Mouse (Mus musculus) ES-Bruce4 (cell line): Measurements from ENCODE around the gene Tmem181a. TPM values are rescaled to one million over a fixed set of nuclear protein-coding genes. Genes with fewer than 3 reads are reported as not detected.
"Not testable (repeated sequence)": the region's sequence is repeated elsewhere in the genome, so short reads cannot be mapped to it uniquely, and the experiment has no call there.

ENCODE experiments used
- H3K27ac ChIP-seq: 2 replicates; pipeline ENCODE4 v1.5.1; 2012; ENCODE audit warnings: low read length, inconsistent platforms; ENCODE audit not compliant: insufficient read depth
- H3K27me3 ChIP-seq: 2 replicates; pipeline ENCODE4 v1.6.1; 2012; ENCODE audit warnings: mild to moderate bottlenecking, low read length, inconsistent platforms; ENCODE audit not compliant: control insufficient read depth, poor library complexity, insufficient read depth, severe bottlenecking
- H3K36me3 ChIP-seq: 2 replicates; pipeline ENCODE4 v1.6.1; 2012; ENCODE audit warnings: inconsistent platforms, mild to moderate bottlenecking, low read length, moderate library complexity; ENCODE audit not compliant: control insufficient read depth, poor library complexity, insufficient read depth, severe bottlenecking
- H3K4me1 ChIP-seq: one replicate; pipeline ENCODE4 v1.8.1; 2011; ENCODE audit warnings: low read length; ENCODE audit not compliant: control insufficient read depth, insufficient read depth
- H3K4me3 ChIP-seq: 2 replicates; pipeline ENCODE4 v1.5.1; 2011; ENCODE audit warnings: low read depth, mild to moderate bottlenecking, low read length
- H3K9ac ChIP-seq: 2 replicates; pipeline ENCODE4 v1.6.1; 2012; ENCODE audit warnings: low read depth, mild to moderate bottlenecking, inconsistent platforms; ENCODE audit not compliant: poor library complexity, severe bottlenecking
- H3K9me3 ChIP-seq: replicated peaks from 2 replicates; pipeline ENCODE4 v1.6.1; 2012; ENCODE audit warnings: mild to moderate bottlenecking, low read length, inconsistent platforms; ENCODE audit not compliant: control insufficient read depth, poor library complexity, insufficient read depth, severe bottlenecking
- polyA plus RNA-seq: library from polyadenylated mRNA; stranded (reverse); fragments of >200 nt; gene quantifications from 2 replicates; pipeline ENCODE4 v1.2.4, GENCODE M21; 2011; ENCODE audit warnings: low read depth; ENCODE audit not compliant: missing spikeins, insufficient read depth, insufficient read length

The Tmem181a gene
- polyA plus RNA-seq, 1 experiment, result 23.9 TPM

DNA sequence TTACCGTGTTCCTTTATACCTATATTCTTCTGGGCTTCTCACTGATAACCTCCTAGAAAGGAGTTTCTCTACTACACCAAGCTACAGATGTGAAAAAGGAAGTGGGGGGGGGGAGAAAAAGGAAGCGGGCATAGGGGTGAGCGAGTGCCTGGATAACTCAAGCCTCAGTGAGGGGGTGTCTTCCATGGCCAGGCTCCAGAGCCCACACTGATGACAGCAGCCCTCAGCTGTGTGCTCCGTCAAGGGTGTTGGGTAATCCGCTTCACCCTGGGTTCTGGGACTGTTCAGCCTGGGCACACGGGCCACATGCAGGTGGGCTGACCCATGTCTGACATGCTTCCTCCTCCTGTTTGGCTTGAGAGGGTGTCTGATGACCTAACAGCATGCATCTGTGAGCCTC, 15.3 kb downstream of the Tmem181a start:
- not testable (repeated sequence) for H3K4me3 ChIP-seq, H3K27ac ChIP-seq, H3K9me3 ChIP-seq, H3K36me3 ChIP-seq, H3K27me3 ChIP-seq, H3K9ac ChIP-seq, H3K4me1 ChIP-seq

DNA sequence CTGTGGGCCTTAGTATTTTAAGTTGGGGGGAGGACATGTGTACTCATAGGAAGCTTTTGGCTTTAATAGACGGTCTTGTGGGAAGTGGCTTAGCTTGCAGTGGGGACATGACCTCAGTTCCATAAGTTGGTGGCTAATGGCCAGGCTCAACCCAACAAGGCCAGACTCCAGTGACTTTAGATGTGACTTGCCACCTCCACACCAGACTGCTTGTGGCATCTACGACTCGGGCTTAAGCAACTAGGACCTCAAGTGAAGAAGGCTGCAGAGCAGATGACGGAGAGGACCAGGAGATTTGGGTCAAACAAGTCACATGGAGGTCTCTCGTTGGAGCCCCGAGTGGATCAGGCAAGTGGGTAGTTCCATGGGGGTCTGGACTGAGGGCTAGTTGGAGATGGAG, 18.0 kb downstream of the Tmem181a start:
- H3K9me3 ChIP-seq, H3K9ac ChIP-seq, H3K27me3 ChIP-seq, H3K4me1 ChIP-seq, H3K36me3 ChIP-seq, H3K27ac ChIP-seq, H3K4me3 ChIP-seq: not testable (repeated sequence)

DNA sequence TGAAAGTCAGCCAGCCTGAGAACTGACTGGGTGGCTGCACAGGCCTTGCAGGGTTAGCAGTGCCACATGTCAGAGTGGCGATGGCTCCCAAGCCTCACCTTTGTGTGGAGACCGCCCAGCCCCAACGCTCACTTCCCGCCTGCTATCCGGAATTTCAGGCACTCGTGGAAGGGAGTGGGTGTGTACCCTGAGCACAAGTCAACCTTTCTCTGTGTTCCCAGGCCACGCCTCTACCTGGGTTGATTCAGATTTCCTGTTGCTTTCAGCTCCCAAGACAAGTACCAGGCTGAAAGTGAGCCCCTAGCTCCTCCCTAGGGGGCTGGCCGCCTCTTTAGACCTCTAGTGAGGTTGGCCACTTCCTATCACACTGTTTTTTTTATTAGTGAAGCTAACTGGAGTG, 22.5 kb downstream of the Tmem181a start:
- H3K4me1 ChIP-seq, H3K9me3 ChIP-seq, H3K27me3 ChIP-seq, H3K4me3 ChIP-seq, H3K9ac ChIP-seq, H3K36me3 ChIP-seq, H3K27ac ChIP-seq: not testable (repeated sequence)

DNA sequence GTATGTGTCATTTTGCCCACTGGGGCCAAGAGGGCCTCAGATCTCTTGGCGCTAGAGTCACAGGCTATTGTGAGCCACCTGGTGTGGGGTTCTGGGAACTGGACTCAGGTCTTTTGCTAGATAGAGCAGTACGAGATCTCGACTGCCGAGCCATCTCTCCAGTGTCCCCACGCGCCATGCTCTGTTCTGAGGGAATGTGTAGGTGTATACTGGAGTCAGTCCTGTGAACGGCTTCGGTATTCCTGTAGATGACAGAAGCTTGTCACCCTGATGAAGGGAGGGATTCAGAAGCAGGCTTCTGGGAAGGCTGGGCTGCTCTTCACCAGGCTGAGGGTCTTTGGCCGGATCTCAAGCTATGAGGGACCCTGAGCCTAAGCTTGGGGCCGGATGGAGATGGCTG, 23.1 kb downstream of the Tmem181a start:
- not testable (repeated sequence) for H3K4me3 ChIP-seq, H3K4me1 ChIP-seq, H3K9ac ChIP-seq, H3K36me3 ChIP-seq, H3K27ac ChIP-seq, H3K27me3 ChIP-seq, H3K9me3 ChIP-seq

DNA sequence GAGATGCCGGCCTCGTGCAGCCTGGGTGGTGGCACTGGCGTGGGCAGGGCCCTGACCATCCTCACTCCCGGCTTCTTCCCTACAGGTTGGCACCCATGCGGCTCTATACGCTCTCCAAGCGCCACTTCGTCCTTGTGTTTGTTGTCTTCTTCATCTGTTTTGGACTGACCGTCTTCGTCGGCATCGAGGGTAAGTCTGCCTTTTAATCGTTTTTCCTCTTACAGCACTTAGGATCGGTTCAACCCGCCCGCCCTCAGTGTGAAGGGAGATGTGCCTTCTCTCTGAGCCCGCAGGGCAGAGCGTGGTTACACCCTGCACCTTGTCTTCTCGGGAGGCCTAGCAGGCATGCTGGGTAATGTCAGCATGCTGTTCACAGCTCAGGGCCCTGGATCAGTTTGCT, 23.9 kb downstream of the Tmem181a start:
- H3K4me3 ChIP-seq, H3K27me3 ChIP-seq, H3K36me3 ChIP-seq, H3K9me3 ChIP-seq, H3K9ac ChIP-seq, H3K27ac ChIP-seq, H3K4me1 ChIP-seq: not testable (repeated sequence)

DNA sequence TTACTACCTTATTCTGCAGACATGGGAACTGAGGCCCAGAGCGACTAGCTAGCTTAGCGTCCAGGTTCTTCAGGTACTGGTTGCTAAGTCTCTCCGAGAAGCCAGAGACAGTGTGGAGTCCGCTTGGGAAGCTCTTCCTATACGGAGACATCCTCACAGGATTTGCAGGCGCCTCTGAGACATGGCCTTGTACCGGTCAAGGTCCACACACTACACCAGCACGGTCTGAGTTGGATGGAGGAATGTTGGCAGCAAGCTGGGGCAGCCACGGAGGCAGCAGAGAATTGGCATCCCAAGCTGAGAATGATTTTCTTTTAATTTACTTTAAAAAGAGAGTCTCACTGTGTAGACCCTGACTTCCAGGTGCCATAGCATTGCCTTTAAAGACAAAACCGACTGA, 26.5 kb downstream of the Tmem181a start:
- H3K9ac ChIP-seq, H3K36me3 ChIP-seq, H3K27me3 ChIP-seq, H3K4me3 ChIP-seq, H3K9me3 ChIP-seq, H3K27ac ChIP-seq, H3K4me1 ChIP-seq: not testable (repeated sequence)

DNA sequence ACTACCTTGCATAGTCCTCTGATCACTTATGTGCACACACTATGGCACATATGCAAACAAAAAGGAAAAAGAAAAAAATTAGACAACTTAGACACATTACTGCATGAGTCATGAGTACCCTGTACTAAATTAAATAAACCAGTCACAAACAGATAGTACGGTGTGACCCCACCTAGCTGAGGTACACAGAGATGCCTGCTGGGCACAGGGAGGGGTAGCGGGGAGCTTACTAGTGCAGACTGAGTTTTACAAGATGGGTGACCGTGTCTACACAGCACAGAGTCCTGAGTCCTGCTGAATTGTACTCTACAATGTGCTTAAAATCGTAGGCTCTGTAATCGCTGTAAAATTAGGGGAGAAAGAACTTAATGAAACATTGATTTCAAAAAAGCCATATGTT, 29.5 kb downstream of the Tmem181a start:
- not testable (repeated sequence) for H3K36me3 ChIP-seq, H3K9ac ChIP-seq, H3K27me3 ChIP-seq, H3K4me3 ChIP-seq, H3K9me3 ChIP-seq, H3K27ac ChIP-seq, H3K4me1 ChIP-seq

DNA sequence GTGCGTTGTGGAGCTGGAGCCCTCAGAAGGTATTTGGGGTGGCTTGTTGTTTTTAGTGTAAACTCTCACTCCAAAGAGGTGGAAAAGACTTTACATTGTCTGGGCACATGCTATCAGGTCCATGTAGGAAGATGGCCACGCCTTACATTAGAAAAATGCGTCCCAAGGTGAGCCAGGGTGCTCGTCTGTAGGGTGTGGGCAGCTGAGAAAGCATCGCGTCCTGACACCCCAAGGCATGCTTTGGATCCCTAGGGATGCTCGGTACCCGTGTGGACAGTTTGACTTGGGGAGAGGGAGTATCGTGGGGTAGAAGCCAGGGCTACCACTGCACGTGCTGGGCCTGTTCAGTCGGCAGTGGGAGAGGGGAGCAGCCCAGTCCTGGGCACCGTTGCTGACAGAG, 32.4 kb downstream of the Tmem181a start:
- not testable (repeated sequence) for H3K27ac ChIP-seq, H3K36me3 ChIP-seq, H3K9me3 ChIP-seq, H3K4me3 ChIP-seq, H3K4me1 ChIP-seq, H3K9ac ChIP-seq, H3K27me3 ChIP-seq

DNA sequence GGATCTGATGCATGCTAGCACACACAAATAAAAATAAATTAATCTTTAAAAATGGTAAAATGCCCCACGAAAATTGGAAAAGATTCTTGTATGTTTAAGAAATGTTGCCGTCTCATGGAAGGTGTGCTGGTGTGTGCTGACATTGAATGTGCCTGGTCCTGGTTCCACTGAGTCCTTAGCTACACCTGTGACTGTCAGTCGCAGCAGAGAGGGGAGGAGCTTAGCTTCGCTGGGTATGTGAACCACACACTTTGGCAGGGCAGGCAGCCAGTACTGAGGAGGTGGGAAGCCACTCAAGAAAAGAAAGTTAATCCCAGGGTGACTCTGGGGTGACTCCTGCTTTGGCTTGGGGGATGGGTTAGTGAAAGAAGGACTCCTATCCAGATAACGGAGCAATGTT, 37.2 kb downstream of the Tmem181a start:
- not testable (repeated sequence) for H3K27ac ChIP-seq, H3K27me3 ChIP-seq, H3K36me3 ChIP-seq, H3K4me3 ChIP-seq, H3K9ac ChIP-seq, H3K9me3 ChIP-seq, H3K4me1 ChIP-seq

DNA sequence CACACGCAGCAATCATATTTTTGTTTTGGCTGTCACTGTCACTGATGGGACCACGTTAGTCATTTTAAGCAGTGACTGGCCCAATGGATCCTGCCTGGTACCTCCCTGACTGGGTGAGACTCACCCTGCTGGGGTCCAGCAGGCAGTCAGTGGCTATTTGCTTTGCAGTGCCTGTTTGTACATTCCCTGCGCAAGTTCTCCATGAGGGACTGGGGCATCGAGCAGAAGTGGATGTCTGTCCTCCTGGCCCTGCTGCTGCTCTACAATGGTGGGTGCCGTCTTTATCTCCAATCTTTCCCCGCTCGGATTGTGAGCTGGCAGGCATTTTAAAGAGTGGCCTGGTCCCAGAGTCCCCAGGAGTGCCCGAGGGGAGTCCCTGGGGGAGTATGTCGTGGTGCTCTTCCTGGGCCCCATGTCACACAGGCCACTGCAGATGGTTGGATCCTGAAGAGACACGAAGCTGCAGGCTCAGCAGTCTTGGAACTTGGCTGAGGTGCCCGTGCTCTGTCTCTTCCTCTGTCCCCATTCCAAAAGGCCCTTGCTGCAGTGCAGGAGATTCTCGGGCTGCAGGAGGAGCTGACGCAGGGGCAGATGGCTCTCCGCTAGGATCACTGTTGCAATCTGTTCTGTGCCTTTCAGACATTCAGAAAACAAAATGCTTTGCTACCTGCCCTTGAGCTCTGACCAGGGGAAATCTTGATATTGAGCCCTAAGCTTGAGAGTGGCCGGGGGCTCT, 40.6 kb downstream of the Tmem181a start:
- not testable (repeated sequence) for H3K9ac ChIP-seq, H3K27ac ChIP-seq, H3K27me3 ChIP-seq, H3K4me1 ChIP-seq, H3K4me3 ChIP-seq, H3K36me3 ChIP-seq, H3K9me3 ChIP-seq
